In genomic region chr3:55227214-55227581, GRCm38 (mm10) we compare ENCODE assay signal across 13 mouse cellular contexts. TPM values are rescaled to one million over a fixed set of nuclear protein-coding genes. Genes with fewer than 3 reads are reported as not detected.
DNase-seq lines count a peak whose midpoint lies in the region; ATAC-seq lines count a peak whose summit lies in the region.
"Had no signal": no experiment of that assay in that cellular context is flagged by ENCODE, and none has a peak within 500 bp of the region (broad histone marks: within the 10 kb centered on the region; RNA-seq: fewer than 3 reads in every experiment).

No protein-coding gene starts in this region.

- H3K4me1 ChIP-seq in embryonic facial prominence, embryonic 13.5 days, result peaks cover 10% of the 10 kb centered on the region
- H3K4me1 ChIP-seq in embryonic facial prominence, embryonic 10.5 days, result peaks cover 9% of the 10 kb centered on the region
- H3K4me1 ChIP-seq in embryonic facial prominence, embryonic 15.5 days, result peaks cover 5% of the 10 kb centered on the region; the same call in 1 of the 2 replicates
- H3K4me1 ChIP-seq in hindbrain, embryonic 15.5 days (replicated peaks), result peaks cover 9% of the 10 kb centered on the region
- H3K4me1 ChIP-seq in midbrain, embryonic 13.5 days (replicated peaks), result peaks cover 15% of the 10 kb centered on the region

- no peaks in the 10 kb centered on the region for H3K9me3 ChIP-seq in embryonic facial prominence, embryonic 13.5 days
- H3K9me3 ChIP-seq in embryonic facial prominence, embryonic 10.5 days, result peaks cover 4% of the 10 kb centered on the region; the same call in 1 of the 2 replicates
- no peaks in the 10 kb centered on the region for H3K9me3 ChIP-seq in embryonic facial prominence, embryonic 15.5 days (replicated peaks)
- H3K9me3 ChIP-seq in hindbrain, embryonic 15.5 days, result peaks cover 2% of the 10 kb centered on the region; the same call in 1 of the 2 replicates
- no peaks in the 10 kb centered on the region for H3K9me3 ChIP-seq in midbrain, embryonic 13.5 days

- no peak overlapping the region for H3K27ac ChIP-seq in embryonic facial prominence, embryonic 13.5 days
- no peak overlapping the region for H3K27ac ChIP-seq in embryonic facial prominence, embryonic 10.5 days (replicated peaks)
- no peak overlapping the region for H3K27ac ChIP-seq in embryonic facial prominence, embryonic 15.5 days (replicated peaks)
- H3K27ac ChIP-seq in hindbrain, embryonic 15.5 days (replicated peaks), result no peak overlapping the region
- H3K27ac ChIP-seq in midbrain, embryonic 13.5 days, result no peak overlapping the region
- H3K27ac ChIP-seq: heart, embryonic 13.5 days; left cerebral cortex, adult 2 months had no signal

- peak overlapping the region; percentile 41 for H3K4me2 ChIP-seq in embryonic facial prominence, embryonic 13.5 days
- H3K4me2 ChIP-seq in embryonic facial prominence, embryonic 15.5 days (replicated peaks), result 0 out of 2 replicates have a peak overlapping the region, but pooled peaks have one; percentile 28
- H3K4me2 ChIP-seq in hindbrain, embryonic 15.5 days, result peak overlapping the region; percentile 51
- H3K4me2 ChIP-seq in midbrain, embryonic 13.5 days (replicated peaks), result peak overlapping the region; percentile 50
- H3K4me2 ChIP-seq: heart, embryonic 13.5 days had no signal

- H3K27me3 ChIP-seq in embryonic facial prominence, embryonic 13.5 days, result peaks cover 7% of the 10 kb centered on the region; the same call in 1 of the 2 replicates
- H3K27me3 ChIP-seq in embryonic facial prominence, embryonic 10.5 days (replicated peaks; ENCODE audit: low read depth, poor library complexity, severe bottlenecking), result peaks cover 17% of the 10 kb centered on the region; the same call in 1 of the 2 replicates
- H3K27me3 ChIP-seq in embryonic facial prominence, embryonic 15.5 days, result no peaks in the 10 kb centered on the region
- no peaks in the 10 kb centered on the region for H3K27me3 ChIP-seq in hindbrain, embryonic 15.5 days
- no peaks in the 10 kb centered on the region for H3K27me3 ChIP-seq in midbrain, embryonic 13.5 days
- H3K27me3 ChIP-seq: heart, embryonic 13.5 days had no signal

- no peak for DNase-seq in embryonic facial prominence, embryonic 10.5 days (ENCODE audit: low spot score)
- DNase-seq in thymus, postnatal 25 days, result no peak
- no peak for DNase-seq in right cerebral cortex, adult 2 months (ENCODE audit: low spot score in 2 of 2)
- DNase-seq in urinary bladder, postnatal 10 days (ENCODE audit: low spot score), result no peak
- DNase-seq: kidney, adult 9 months; right cerebral cortex, adult 18-20 months; thymus, adult 18-20 months had no signal

- H3K9ac ChIP-seq in embryonic facial prominence, embryonic 13.5 days, result no peak overlapping the region
- no peak overlapping the region for H3K9ac ChIP-seq in embryonic facial prominence, embryonic 15.5 days
- H3K9ac ChIP-seq in hindbrain, embryonic 15.5 days, result no peak overlapping the region
- no peak overlapping the region for H3K9ac ChIP-seq in midbrain, embryonic 13.5 days (replicated peaks)
- H3K9ac ChIP-seq: heart, embryonic 13.5 days had no signal

- WGBS in embryonic facial prominence, embryonic 13.5 days, result 19% methylated on average over 4 of the region's 4 CpGs
- WGBS in embryonic facial prominence, embryonic 10.5 days, result 25% methylated on average over 4 of the region's 4 CpGs
- WGBS in embryonic facial prominence, embryonic 15.5 days, result 15% methylated on average over 4 of the region's 4 CpGs
- 32% methylated on average over 4 of the region's 4 CpGs for WGBS in hindbrain, embryonic 15.5 days
- WGBS in midbrain, embryonic 13.5 days, result 17% methylated on average over 4 of the region's 4 CpGs

- no peaks in the 10 kb centered on the region for H3K36me3 ChIP-seq in embryonic facial prominence, embryonic 13.5 days
- no peaks in the 10 kb centered on the region for H3K36me3 ChIP-seq in embryonic facial prominence, embryonic 10.5 days (replicated peaks)
- no peaks in the 10 kb centered on the region for H3K36me3 ChIP-seq in embryonic facial prominence, embryonic 15.5 days
- no peaks in the 10 kb centered on the region for H3K36me3 ChIP-seq in hindbrain, embryonic 15.5 days
- no peaks in the 10 kb centered on the region for H3K36me3 ChIP-seq in midbrain, embryonic 13.5 days
- H3K36me3 ChIP-seq: heart, embryonic 13.5 days had no signal

- no peak for ATAC-seq in embryonic facial prominence, embryonic 13.5 days (ENCODE audit: insufficient number of reproducible peaks, insufficient read depth, low FRiP score, low TSS enrichment, low read depth)
- ATAC-seq in embryonic facial prominence, embryonic 15.5 days (ENCODE audit: insufficient number of reproducible peaks, low FRiP score, low TSS enrichment, low read depth), result no peak
- ATAC-seq in hindbrain, embryonic 15.5 days (ENCODE audit: low FRiP score, low read depth), result no peak
- no peak; the same call in 1 of the 2 replicates for ATAC-seq in midbrain, embryonic 13.5 days

- H3K4me3 ChIP-seq in embryonic facial prominence, embryonic 13.5 days, result no peak overlapping the region
- H3K4me3 ChIP-seq in embryonic facial prominence, embryonic 10.5 days, result no peak overlapping the region
- H3K4me3 ChIP-seq in embryonic facial prominence, embryonic 15.5 days (replicated peaks), result no peak overlapping the region
- H3K4me3 ChIP-seq in hindbrain, embryonic 15.5 days, result no peak overlapping the region
- peak overlapping the region; percentile 10; the same call in 1 of the 2 replicates for H3K4me3 ChIP-seq in midbrain, embryonic 13.5 days (replicated peaks)
- H3K4me3 ChIP-seq: heart, embryonic 13.5 days had no signal

RNA-seq across cellular contexts. Expression of gene Dclk1, which starts 15.0 kb away (rescaled TPM):
- 56.1 and 60.0 TPM in 2 replicates for polyA plus RNA-seq in embryonic facial prominence, embryonic 13.5 days (2015; fragmentation: Nextera tagmentation; extraction: Ambion mirVana)
- polyA plus RNA-seq in embryonic facial prominence, embryonic 10.5 days (2016; fragmentation: Nextera tagmentation; extraction: Ambion mirVana), result 36.6 and 44.8 TPM in 2 replicates
- 64.6 and 75.2 TPM in 2 replicates for polyA plus RNA-seq in embryonic facial prominence, embryonic 15.5 days (2015; fragmentation: Nextera tagmentation; extraction: Ambion mirVana)
- 246 and 266 TPM in 2 replicates for polyA plus RNA-seq in hindbrain, embryonic 15.5 days (2015; fragmentation: Nextera tagmentation; extraction: Ambion mirVana)
- 238 and 242 TPM in 2 replicates for polyA plus RNA-seq in midbrain, embryonic 13.5 days (2015; fragmentation: Nextera tagmentation; extraction: Ambion mirVana)

RNA-seq across cellular contexts. Expression of gene Sohlh2, which starts 45.4 kb away (rescaled TPM):
- polyA plus RNA-seq in embryonic facial prominence, embryonic 13.5 days (2015; fragmentation: Nextera tagmentation; extraction: Ambion mirVana), result not detected in 2 replicates
- not detected in 2 replicates for polyA plus RNA-seq in embryonic facial prominence, embryonic 10.5 days (2016; fragmentation: Nextera tagmentation; extraction: Ambion mirVana)
- polyA plus RNA-seq in embryonic facial prominence, embryonic 15.5 days (2015; fragmentation: Nextera tagmentation; extraction: Ambion mirVana), result not detected in 2 replicates
- 0.10 and 0.12 TPM in 2 replicates for polyA plus RNA-seq in hindbrain, embryonic 15.5 days (2015; fragmentation: Nextera tagmentation; extraction: Ambion mirVana)
- not detected in 2 replicates for polyA plus RNA-seq in midbrain, embryonic 13.5 days (2015; fragmentation: Nextera tagmentation; extraction: Ambion mirVana)
- polyA plus RNA-seq: heart, embryonic 13.5 days had no signal
